Mouse (Mus musculus): ENCODE data around the gene Gpd1l.
"Not testable (repeated sequence)": the region's sequence is repeated elsewhere in the genome, so short reads cannot be mapped to it uniquely, and the experiment has no call there.

Gene Gpd1l

GRCm38 (mm10) chr9:114933723-114934171 lies at the start of gene Gpd1l:
Gpd1l (minus strand) TSS chr9:114933987.
- DNase-seq (ENCODE audit: low spot score), result peak; percentile 93

GRCm38 (mm10) chr9:114982689-114983360 lies 49.0 kb upstream of the Gpd1l start, which contains the start of gene Rps27rt:
Rps27rt (minus strand) TSS chr9:114982739.
- DNase-seq (ENCODE audit: low spot score), result no peak

GRCm38 (mm10) chr9:114979969-114980368 lies 46.2 kb upstream of the Gpd1l start:
- DNase-seq (ENCODE audit: low spot score), result no peak

- DNase-seq (ENCODE audit: low spot score), result peak; percentile 49
These were observed 44.7 kb upstream of the Gpd1l start, which contains the start of gene Osbpl10 for GRCm38 (mm10) chr9:114978281-114979111. Osbpl10 (plus strand) TSS chr9:114978569.

- no peak for DNase-seq (ENCODE audit: low spot score)
These were observed 43.9 kb upstream of the Gpd1l start for GRCm38 (mm10) chr9:114977461-114978280.

GRCm38 (mm10) chr9:114966286-114966685 lies 32.5 kb upstream of the Gpd1l start:
- DNase-seq (ENCODE audit: low spot score), result not testable (repeated sequence)

GRCm38 (mm10) chr9:114964093-114964492 lies 30.3 kb upstream of the Gpd1l start:
- DNase-seq (ENCODE audit: low spot score), result no peak

GRCm38 (mm10) chr9:114960844-114961243 lies 27.1 kb upstream of the Gpd1l start:
- no peak for DNase-seq (ENCODE audit: low spot score)

GRCm38 (mm10) chr9:114960043-114960789 lies 26.4 kb upstream of the Gpd1l start:
- DNase-seq (ENCODE audit: low spot score), result no peak

- peak; percentile 78 for DNase-seq (ENCODE audit: low spot score)
These were observed 23.2 kb upstream of the Gpd1l start for GRCm38 (mm10) chr9:114956945-114957344.

GRCm38 (mm10) chr9:114955340-114955739 lies 21.6 kb upstream of the Gpd1l start:
- no peak for DNase-seq (ENCODE audit: low spot score)

- no peak for DNase-seq (ENCODE audit: low spot score)
These were observed 19.1 kb upstream of the Gpd1l start for GRCm38 (mm10) chr9:114952866-114953265.

GRCm38 (mm10) chr9:114948395-114948794 lies 14.6 kb upstream of the Gpd1l start:
- peak; percentile 33 for DNase-seq (ENCODE audit: low spot score)

- no peak for DNase-seq (ENCODE audit: low spot score)
These were observed 11.8 kb upstream of the Gpd1l start for GRCm38 (mm10) chr9:114945576-114945975.

- no peak for DNase-seq (ENCODE audit: low spot score)
These were observed 10.9 kb upstream of the Gpd1l start for GRCm38 (mm10) chr9:114944642-114945041.

GRCm38 (mm10) chr9:114936687-114937086 lies 2.9 kb upstream of the Gpd1l start:
- DNase-seq (ENCODE audit: low spot score), result no peak

GRCm38 (mm10) chr9:114935321-114935720 lies 1.5 kb upstream of the Gpd1l start:
- no peak for DNase-seq (ENCODE audit: low spot score)

- DNase-seq (ENCODE audit: low spot score), result no peak
These were observed 444 bp upstream of the Gpd1l start for GRCm38 (mm10) chr9:114934231-114934630.

GRCm38 (mm10) chr9:114933037-114933722 lies 607 bp downstream of the Gpd1l start:
- DNase-seq (ENCODE audit: low spot score), result no peak

- peak; percentile 42 for DNase-seq (ENCODE audit: low spot score)
These were observed 1.2 kb downstream of the Gpd1l start for GRCm38 (mm10) chr9:114932607-114933006.

Measured in adipocyte (in vitro differentiated cells).